Mouse (Mus musculus): Measurements from ENCODE around the gene Rxylt1. TPM values are rescaled to one million over a fixed set of nuclear protein-coding genes. Genes with fewer than 3 reads are reported as not detected.

Gene Rxylt1
- total and polyA plus RNA-seq, 3 experiments = 26.1 to 30.6 TPM; not detected in 1

GRCm38 (mm10) chr10:122051831-122052230, 45.3 kb downstream of the Rxylt1 start (continued):
- no peak for TF ChIP-seq MAX (IDR thresholded peaks at IDR 0.05; ENCODE audit: low read length)
- no peak for TF ChIP-seq MAZ (IDR thresholded peaks at IDR 0.05; ENCODE audit: low read depth, low read length)
- no peak for TF ChIP-seq MXI1 (IDR thresholded peaks at IDR 0.05; ENCODE audit: low read depth, low read length)
- 0 out of 2 replicates have a peak, but pooled peaks have one; percentile 46 for TF ChIP-seq HCFC1 (IDR thresholded peaks at IDR 0.05; ENCODE audit: low read depth, low read length)
- TF ChIP-seq SIN3A (IDR thresholded peaks at IDR 0.05; ENCODE audit: low read length) = 0 out of 2 replicates have a peak, but pooled peaks have one; percentile 28
- no peak for TF ChIP-seq KAT2A (conservative IDR thresholded peaks at IDR 0.05; ENCODE audit: low read depth, low read length)
- no peak for TF ChIP-seq ZMIZ1 (IDR thresholded peaks at IDR 0.05; ENCODE audit: low read depth, low read length)

- Histone ChIP-seq H3K9me3 (replicated peaks; ENCODE audit: insufficient read depth, low read length) (no peaks in the 10 kb centered on the region), H3K9ac (ENCODE audit: control insufficient read depth, low read depth, low read length, poor library complexity, severe bottlenecking) (no peak overlapping the region)
Measured at GRCm38 (mm10) chr10:122047727-122048365, 49.3 kb downstream of the Rxylt1 start.

GRCm38 (mm10) chr10:122046904-122047726, 50.1 kb downstream of the Rxylt1 start, which contains the start of gene Srgap1:
TSS of gene Srgap1 (minus strand) at chr10:122047315.
- H3K9ac ChIP-seq (ENCODE audit: control insufficient read depth, low read depth, low read length, poor library complexity, severe bottlenecking) = no peak within 1 kb of the TSS
- no peaks in the 10 kb centered on the region for H3K27me3 ChIP-seq (ENCODE audit: control insufficient read depth in 1 of 2, insufficient read depth in 2 of 2, low read length in 2 of 2)
- no peaks in the 10 kb centered on the region for H3K79me2 ChIP-seq (ENCODE audit: control insufficient read depth, insufficient read depth, low read length, poor library complexity)
- H3K4me1 ChIP-seq (ENCODE audit: control insufficient read depth in 1 of 2, insufficient read depth in 2 of 2, low read length in 2 of 2) = no peaks in the 10 kb centered on the region
- H3K4me3 ChIP-seq (ENCODE audit: control insufficient read depth in 1 of 2, insufficient read depth in 1 of 2, low read depth in 2 of 2, low read length in 2 of 2) = no peak within 1 kb of the TSS
- no peaks in the 10 kb centered on the region for H3K9me3 ChIP-seq (replicated peaks; ENCODE audit: insufficient read depth, low read length)
- H3K27ac ChIP-seq (ENCODE audit: control insufficient read depth, low read depth, low read length) = no peak within 1 kb of the TSS
- DNase-seq (ENCODE audit: low read depth, low spot score) = no peak
- no peak for TF ChIP-seq BHLHE40 (IDR thresholded peaks at IDR 0.05; ENCODE audit: borderline replicate concordance, low read depth, low read length)
- TF ChIP-seq GABPA (IDR thresholded peaks at IDR 0.05; ENCODE audit: low read depth, low read length) = no peak
- no peak for TF ChIP-seq CTCF (IDR thresholded peaks at IDR 0.05 in 2 of 3, conservative IDR thresholded peaks at IDR 0.05 in 1 of 3; ENCODE audit: control insufficient read depth in 1 of 3, insufficient read depth in 1 of 3, low read depth in 2 of 3, low read length in 3 of 3, poor library complexity in 1 of 3, severe bottlenecking in 1 of 3)
- TF ChIP-seq NRF1 (IDR thresholded peaks at IDR 0.05; ENCODE audit: insufficient read depth, low read depth, low read length, poor library complexity, severe bottlenecking) = no peak
- TF ChIP-seq HCFC1 (IDR thresholded peaks at IDR 0.05; ENCODE audit: low read depth, low read length) = no peak
- TF ChIP-seq ZKSCAN1 (IDR thresholded peaks at IDR 0.05; ENCODE audit: low read depth, low read length) = no peak
- TF ChIP-seq CHD2 (IDR thresholded peaks at IDR 0.05; ENCODE audit: low read length) = no peak
- no peak for TF ChIP-seq ZC3H11A (IDR thresholded peaks at IDR 0.05; ENCODE audit: low read depth, low read length)
- no peak for TF ChIP-seq TCF12 (IDR thresholded peaks at IDR 0.05; ENCODE audit: low read depth, low read length)
- no peak for TF ChIP-seq MAFK (IDR thresholded peaks at IDR 0.05; ENCODE audit: borderline replicate concordance, low read depth, low read length)
- no peak for TF ChIP-seq MEF2A (IDR thresholded peaks at IDR 0.05; ENCODE audit: extremely low read depth, insufficient replicate concordance, low read depth, low read length, poor library complexity, severe bottlenecking)
- TF ChIP-seq NELFE (IDR thresholded peaks at IDR 0.05; ENCODE audit: low read depth, low read length) = no peak
- H3K36me3 ChIP-seq (ENCODE audit: control insufficient read depth in 1 of 2, insufficient read depth in 2 of 2, low read length in 2 of 2) = no peaks in the 10 kb centered on the region

More at GRCm38 (mm10) chr10:122047727-122048365, 49.3 kb downstream of the Rxylt1 start:
- no peaks in the 10 kb centered on the region for H3K36me3 ChIP-seq (ENCODE audit: control insufficient read depth in 1 of 2, insufficient read depth in 2 of 2, low read length in 2 of 2)
- H3K79me2 ChIP-seq (ENCODE audit: control insufficient read depth, insufficient read depth, low read length, poor library complexity) = no peaks in the 10 kb centered on the region
- H3K4me3 ChIP-seq (ENCODE audit: control insufficient read depth in 1 of 2, insufficient read depth in 1 of 2, low read depth in 2 of 2, low read length in 2 of 2) = no peak overlapping the region
- no peak for TF ChIP-seq TCF12 (IDR thresholded peaks at IDR 0.05; ENCODE audit: low read depth, low read length)
- no peak for TF ChIP-seq GATA1 (IDR thresholded peaks at IDR 0.05; ENCODE audit: low read depth, low read length)
- no peak for TF ChIP-seq KAT2A (conservative IDR thresholded peaks at IDR 0.05; ENCODE audit: low read depth, low read length)
- TF ChIP-seq TAL1 (IDR thresholded peaks at IDR 0.05; ENCODE audit: low read length) = no peak
- TF ChIP-seq JUND (IDR thresholded peaks at IDR 0.05; ENCODE audit: low read depth, low read length) = no peak
- no peak for TF ChIP-seq POLR2A (IDR thresholded peaks at IDR 0.05; ENCODE audit: control insufficient read depth in 1 of 2, insufficient read depth in 1 of 2, low read depth in 1 of 2, low read length in 2 of 2, poor library complexity in 1 of 2)
- TF ChIP-seq EP300 (IDR thresholded peaks at IDR 0.05; ENCODE audit: low read depth in 1 of 2, low read length in 2 of 2) = no peak
- no peak for TF ChIP-seq NRF1 (IDR thresholded peaks at IDR 0.05; ENCODE audit: insufficient read depth, low read depth, low read length, poor library complexity, severe bottlenecking)
- no peak for TF ChIP-seq RAD21 (IDR thresholded peaks at IDR 0.05; ENCODE audit: low read depth, low read length)
- TF ChIP-seq TBP (IDR thresholded peaks at IDR 0.05; ENCODE audit: low read depth, low read length) = no peak
- TF ChIP-seq MAFK (IDR thresholded peaks at IDR 0.05; ENCODE audit: borderline replicate concordance, low read depth, low read length) = no peak
- TF ChIP-seq SIN3A (IDR thresholded peaks at IDR 0.05; ENCODE audit: low read length) = no peak
- no peak for TF ChIP-seq ZC3H11A (IDR thresholded peaks at IDR 0.05; ENCODE audit: low read depth, low read length)
- H3K27ac ChIP-seq (ENCODE audit: control insufficient read depth, low read depth, low read length) = no peak overlapping the region
- H3K4me1 ChIP-seq (ENCODE audit: control insufficient read depth in 1 of 2, insufficient read depth in 2 of 2, low read length in 2 of 2) = no peaks in the 10 kb centered on the region
- no peaks in the 10 kb centered on the region for H3K27me3 ChIP-seq (ENCODE audit: control insufficient read depth in 1 of 2, insufficient read depth in 2 of 2, low read length in 2 of 2)
- DNase-seq (ENCODE audit: low read depth, low spot score) = no peak
